Mouse (Mus musculus) liver, embryonic 14.5 days (tissue): ENCODE data around the gene Dhrs3.

Source experiments
- CTCF ChIP-seq: IDR thresholded peaks from 2 replicates; pipeline ENCODE4 v1.5.1; 2016; ENCODE audit warnings: antibody characterized with exemption, low read depth, control low read depth
- EP300 ChIP-seq: IDR thresholded peaks from 2 replicates; pipeline ENCODE4 v1.6.1; 2016; ENCODE audit warnings: antibody characterized with exemption, low read depth

- TF ChIP-seq CTCF (no peak), EP300 (no peak)
Observed at GRCm38 (mm10) chr4:144936563-144937154, 44.0 kb downstream of the Dhrs3 start.
